Mouse (Mus musculus) olfactory bulb, adult 2 months (tissue): Measurements from ENCODE around the gene Dcaf12.

Experiments used
- CTCF ChIP-seq: fragments of 200-500 bp; IDR thresholded peaks from 2 replicates; pipeline ENCODE4 v1.5.1; 2012; ENCODE audit warnings: low read depth, mild to moderate bottlenecking, low read length, moderate library complexity; ENCODE audit not compliant: insufficient read depth
- POLR2A ChIP-seq: fragments of 200-500 bp; IDR thresholded peaks from 2 replicates; pipeline ENCODE4 v1.6.1; 2012; ENCODE audit warnings: mild to moderate bottlenecking, low read depth, low read length, moderate library complexity; ENCODE audit not compliant: insufficient read depth

DNA sequence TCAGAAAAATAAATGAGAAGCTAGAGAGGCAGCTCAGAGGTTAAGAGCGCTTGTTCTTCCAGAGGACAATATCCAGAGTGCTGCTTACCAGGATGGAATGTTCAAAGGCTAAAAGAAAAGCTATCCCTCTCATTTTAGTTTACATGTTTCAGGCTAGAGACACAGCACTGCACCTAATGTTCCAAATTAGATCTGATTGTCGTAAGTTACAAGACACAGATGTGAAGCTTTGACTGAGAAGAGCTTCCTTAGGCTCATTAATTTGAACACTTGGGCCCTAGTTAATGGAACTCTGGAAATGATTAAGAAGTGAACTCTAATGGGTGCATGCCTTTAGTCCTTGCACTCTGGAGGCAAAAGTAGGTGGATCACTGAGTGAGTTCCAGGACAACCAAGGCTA lies 60.9 kb downstream of the Dcaf12 start:
- TF ChIP-seq CTCF, result no peak
- TF ChIP-seq POLR2A, result no peak
